Mouse (Mus musculus): ENCODE results near the gene Naa80. TPM values are rescaled to one million over a fixed set of nuclear protein-coding genes. Genes with fewer than 3 reads are reported as not detected.
"Not testable (repeated sequence)": the region's sequence is repeated elsewhere in the genome, so short reads cannot be mapped to it uniquely, and the experiment has no call there.

The Naa80 gene
- polyA plus RNA-seq, 1 experiment from 2014 or later, result 19.2 TPM

GRCm38 (mm10) chr9:107568331-107569261 lies 10.1 kb upstream of the Naa80 start:
- Histone ChIP-seq H3K4me1 (ENCODE audit: control insufficient read depth, insufficient read depth, low read length) (peaks cover 55% of the 10 kb centered on the region), H3K4me2 (ENCODE audit: low read depth, low read length) (peak overlapping the region; percentile 74), H3K4me3 (ENCODE audit: low read length) (peak overlapping the region; percentile 78), H3K27ac (ENCODE audit: low read length) (peak overlapping the region; percentile 72), H3K27me3 (replicated peaks; ENCODE audit: control insufficient read depth, insufficient read depth, low read length) (no peaks in the 10 kb centered on the region), H3K9me3 (ENCODE audit: control insufficient read depth, low read length) (no peaks in the 10 kb centered on the region), H3K9ac (ENCODE audit: low read depth, low read length) (peak overlapping the region; percentile 85), H3K36me3 (ENCODE audit: control insufficient read depth, insufficient read depth, low read length) (peaks cover 6% of the 10 kb centered on the region; the same call in 1 of the 2 replicates)
- ATAC-seq, result peak; percentile 82
- under 1% methylated on average over 41 of the region's 41 CpGs for WGBS

DNA sequence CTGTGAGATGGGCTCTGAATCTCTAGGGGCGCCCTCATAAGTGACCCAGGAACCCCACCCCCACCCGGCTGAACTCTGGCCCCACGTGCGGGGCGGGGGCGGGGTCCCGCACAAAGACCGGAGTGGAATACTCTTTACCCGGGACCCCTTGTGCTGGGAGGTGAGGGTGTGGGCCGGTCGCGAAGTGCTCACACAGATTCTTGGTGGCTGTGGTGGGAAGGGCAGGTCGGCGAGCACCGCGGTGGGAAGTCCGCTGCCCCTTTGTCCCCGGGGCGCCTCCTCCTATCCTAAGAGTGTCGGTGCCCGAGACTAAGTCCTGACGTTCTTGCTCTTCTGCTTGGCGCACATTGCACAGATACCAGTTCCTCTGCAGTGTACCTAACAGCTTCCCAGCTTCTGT lies 9.4 kb upstream of the Naa80 start:
- peak; percentile 22 for ATAC-seq
- peak overlapping the region; percentile 78 for H3K4me3 ChIP-seq (ENCODE audit: low read length)
- H3K9me3 ChIP-seq (ENCODE audit: control insufficient read depth, low read length), result no peaks in the 10 kb centered on the region
- H3K4me1 ChIP-seq (ENCODE audit: control insufficient read depth, insufficient read depth, low read length), result peaks cover 49% of the 10 kb centered on the region
- peak overlapping the region; percentile 74 for H3K4me2 ChIP-seq (ENCODE audit: low read depth, low read length)
- H3K36me3 ChIP-seq (ENCODE audit: control insufficient read depth, insufficient read depth, low read length), result peaks cover 6% of the 10 kb centered on the region; the same call in 1 of the 2 replicates
- peak overlapping the region; percentile 85 for H3K9ac ChIP-seq (ENCODE audit: low read depth, low read length)
- H3K27me3 ChIP-seq (replicated peaks; ENCODE audit: control insufficient read depth, insufficient read depth, low read length), result no peaks in the 10 kb centered on the region
- under 1% methylated on average over 23 of the region's 23 CpGs for WGBS
- peak overlapping the region; percentile 72 for H3K27ac ChIP-seq (ENCODE audit: low read length)

- peak overlapping the region; percentile 78 for H3K4me3 ChIP-seq (ENCODE audit: low read length)
- H3K36me3 ChIP-seq (ENCODE audit: control insufficient read depth, insufficient read depth, low read length), result peaks cover 6% of the 10 kb centered on the region; the same call in 1 of the 2 replicates
- peak overlapping the region; percentile 74 for H3K4me2 ChIP-seq (ENCODE audit: low read depth, low read length)
- peak overlapping the region; percentile 72; the same call in 1 of the 2 replicates for H3K27ac ChIP-seq (ENCODE audit: low read length)
- peak overlapping the region; percentile 85 for H3K9ac ChIP-seq (ENCODE audit: low read depth, low read length)
- 37% methylated on average over 13 of the region's 13 CpGs for WGBS
- peaks cover 45% of the 10 kb centered on the region for H3K4me1 ChIP-seq (ENCODE audit: control insufficient read depth, insufficient read depth, low read length)
- no peaks in the 10 kb centered on the region for H3K9me3 ChIP-seq (ENCODE audit: control insufficient read depth, low read length)
- H3K27me3 ChIP-seq (replicated peaks; ENCODE audit: control insufficient read depth, insufficient read depth, low read length), result no peaks in the 10 kb centered on the region
- ATAC-seq, result no peak
Observed at GRCm38 (mm10) chr9:107570016-107570415, 8.7 kb upstream of the Naa80 start.

GRCm38 (mm10) chr9:107570845-107571244 lies 7.8 kb upstream of the Naa80 start:
- Histone ChIP-seq H3K9ac (ENCODE audit: low read depth, low read length) (peak overlapping the region; percentile 85), H3K27me3 (replicated peaks; ENCODE audit: control insufficient read depth, insufficient read depth, low read length) (no peaks in the 10 kb centered on the region), H3K27ac (ENCODE audit: low read length) (peak overlapping the region; percentile 53), H3K9me3 (ENCODE audit: control insufficient read depth, low read length) (no peaks in the 10 kb centered on the region), H3K36me3 (ENCODE audit: control insufficient read depth, insufficient read depth, low read length) (peaks cover 3% of the 10 kb centered on the region; the same call in 1 of the 2 replicates), H3K4me1 (ENCODE audit: control insufficient read depth, insufficient read depth, low read length) (peaks cover 46% of the 10 kb centered on the region), H3K4me3 (ENCODE audit: low read length) (peak overlapping the region; percentile 78), H3K4me2 (ENCODE audit: low read depth, low read length) (peak overlapping the region; percentile 74)
- WGBS, result 65% methylated on average over 21 of the region's 21 CpGs
- no peak for ATAC-seq

DNA sequence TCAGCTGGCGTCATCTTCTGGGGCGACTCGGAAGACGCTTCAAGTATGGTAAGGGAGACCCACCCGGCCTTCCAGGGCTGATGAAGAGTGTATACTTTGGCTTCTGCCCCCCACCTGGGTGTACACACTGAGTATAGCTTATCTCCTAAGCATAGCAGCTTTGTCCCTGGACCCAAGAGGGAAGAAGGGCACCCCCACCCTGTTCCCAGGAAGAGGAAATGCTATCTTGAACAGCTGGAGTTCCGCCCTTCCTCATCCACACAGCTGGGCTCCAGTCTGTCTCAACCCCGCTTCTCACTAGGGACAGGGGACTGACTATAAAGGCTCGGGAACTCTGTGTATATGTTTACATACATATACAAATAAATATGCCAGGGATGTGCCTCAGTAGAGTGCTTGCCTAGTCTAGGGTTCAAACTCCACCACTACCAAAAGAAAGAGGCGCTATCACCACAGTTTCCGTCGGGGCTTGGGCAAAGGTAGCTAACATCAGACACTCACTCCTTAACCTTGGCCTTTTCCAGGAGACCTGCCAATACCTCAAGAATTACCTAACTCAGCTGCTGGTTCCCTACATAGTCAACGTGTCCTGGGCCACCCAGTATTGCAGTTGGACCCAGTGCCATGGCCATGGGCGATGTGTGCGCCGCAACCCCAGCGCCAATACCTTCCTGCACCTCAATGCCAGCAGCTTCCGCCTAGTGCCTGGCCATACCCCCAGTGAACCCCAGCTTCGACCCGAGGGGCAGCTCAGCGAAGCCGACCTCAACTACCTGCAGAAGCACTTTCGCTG lies 7.0 kb upstream of the Naa80 start:
- Histone ChIP-seq H3K4me3 (ENCODE audit: low read length) (peak overlapping the region; percentile 78; the same call in 1 of the 2 replicates), H3K36me3 (ENCODE audit: control insufficient read depth, insufficient read depth, low read length) (peaks cover 3% of the 10 kb centered on the region; the same call in 1 of the 2 replicates), H3K9me3 (ENCODE audit: control insufficient read depth, low read length) (no peaks in the 10 kb centered on the region), H3K27me3 (replicated peaks; ENCODE audit: control insufficient read depth, insufficient read depth, low read length) (no peaks in the 10 kb centered on the region), H3K4me1 (ENCODE audit: control insufficient read depth, insufficient read depth, low read length) (peaks cover 47% of the 10 kb centered on the region), H3K4me2 (ENCODE audit: low read depth, low read length) (peak overlapping the region; percentile 74), H3K27ac (ENCODE audit: low read length) (peak overlapping the region; percentile 52; the same call in 1 of the 2 replicates), H3K9ac (ENCODE audit: low read depth, low read length) (no peak overlapping the region)
- ATAC-seq, result no peak
- 79% methylated on average over 22 of the region's 22 CpGs for WGBS

GRCm38 (mm10) chr9:107572327-107572662 lies 6.4 kb upstream of the Naa80 start:
- Histone ChIP-seq H3K9ac (ENCODE audit: low read depth, low read length) (no peak overlapping the region), H3K4me2 (ENCODE audit: low read depth, low read length) (no peak overlapping the region), H3K27ac (ENCODE audit: low read length) (no peak overlapping the region), H3K4me1 (ENCODE audit: control insufficient read depth, insufficient read depth, low read length) (peaks cover 45% of the 10 kb centered on the region), H3K27me3 (replicated peaks; ENCODE audit: control insufficient read depth, insufficient read depth, low read length) (no peaks in the 10 kb centered on the region), H3K36me3 (ENCODE audit: control insufficient read depth, insufficient read depth, low read length) (peaks cover 3% of the 10 kb centered on the region; the same call in 1 of the 2 replicates), H3K9me3 (ENCODE audit: control insufficient read depth, low read length) (no peaks in the 10 kb centered on the region), H3K4me3 (ENCODE audit: low read length) (no peak overlapping the region)
- ATAC-seq, result no peak
- WGBS, result 89% methylated on average over 2 of the region's 2 CpGs

GRCm38 (mm10) chr9:107573774-107574173 lies 4.9 kb upstream of the Naa80 start:
- not testable (repeated sequence) for H3K9me3 ChIP-seq (ENCODE audit: control insufficient read depth, low read length); H3K4me2 ChIP-seq (ENCODE audit: low read depth, low read length); H3K4me3 ChIP-seq (ENCODE audit: low read length); H3K27me3 ChIP-seq (replicated peaks; ENCODE audit: control insufficient read depth, insufficient read depth, low read length); ATAC-seq; H3K9ac ChIP-seq (ENCODE audit: low read depth, low read length); H3K36me3 ChIP-seq (ENCODE audit: control insufficient read depth, insufficient read depth, low read length); H3K27ac ChIP-seq (ENCODE audit: low read length)
- peaks cover 40% of the 10 kb centered on the region for H3K4me1 ChIP-seq (ENCODE audit: control insufficient read depth, insufficient read depth, low read length)
- WGBS, result 81% methylated on average over 6 of the region's 6 CpGs

- H3K4me1 ChIP-seq (ENCODE audit: control insufficient read depth, insufficient read depth, low read length), result peaks cover 38% of the 10 kb centered on the region
- ATAC-seq, result peak; percentile 71
- 59% methylated on average over 14 of the region's 14 CpGs for WGBS
Observed at GRCm38 (mm10) chr9:107575579-107576356, 2.9 kb upstream of the Naa80 start.

More at GRCm38 (mm10) chr9:107575579-107576356, 2.9 kb upstream of the Naa80 start:
- peaks cover 3% of the 10 kb centered on the region; the same call in 1 of the 2 replicates for H3K36me3 ChIP-seq (ENCODE audit: control insufficient read depth, insufficient read depth, low read length)
- H3K4me3 ChIP-seq (ENCODE audit: low read length), result no peak overlapping the region
- H3K9me3 ChIP-seq (ENCODE audit: control insufficient read depth, low read length), result no peaks in the 10 kb centered on the region
- H3K4me2 ChIP-seq (ENCODE audit: low read depth, low read length), result peak overlapping the region; percentile 6; the same call in 1 of the 2 replicates
- H3K27me3 ChIP-seq (replicated peaks; ENCODE audit: control insufficient read depth, insufficient read depth, low read length), result no peaks in the 10 kb centered on the region
- H3K9ac ChIP-seq (ENCODE audit: low read depth, low read length), result peak overlapping the region; percentile 64; the same call in 1 of the 2 replicates
- peak overlapping the region; percentile 74 for H3K27ac ChIP-seq (ENCODE audit: low read length)
